Comparison of ENCODE assay signal across 27 mouse cellular contexts in genomic region chr1:42035371-42035770, GRCm38 (mm10).
"Had no signal": no experiment of that assay in that cellular context is flagged by ENCODE, and none has a peak within 500 bp of the region (broad histone marks: within the 10 kb centered on the region; RNA-seq: fewer than 3 reads in every experiment).

No protein-coding gene starts in this region.

- H3K4me3 ChIP-seq: gastrocnemius, adult 2 months; heart, adult 2 months; heart, embryonic 13.5 days; heart, embryonic 15.5 days; hindbrain, embryonic 13.5 days; hindbrain, embryonic 15.5 days; kidney, embryonic 15.5 days; limb, embryonic 13.5 days; limb, embryonic 15.5 days; liver, embryonic 12.5 days had no signal

- H3K9ac ChIP-seq: heart, embryonic 13.5 days; heart, embryonic 15.5 days; hindbrain, embryonic 13.5 days; hindbrain, embryonic 15.5 days; kidney, embryonic 15.5 days; limb, embryonic 13.5 days; limb, embryonic 15.5 days; liver, embryonic 12.5 days had no signal

- H3K27me3 ChIP-seq: heart, embryonic 13.5 days; heart, embryonic 15.5 days; hindbrain, embryonic 13.5 days; hindbrain, embryonic 15.5 days; kidney, embryonic 15.5 days; limb, embryonic 13.5 days; limb, embryonic 15.5 days; liver, embryonic 12.5 days had no signal

- H3K4me2 ChIP-seq: heart, embryonic 11.5 days; heart, embryonic 13.5 days; heart, embryonic 15.5 days; hindbrain, embryonic 13.5 days; hindbrain, embryonic 15.5 days; kidney, embryonic 15.5 days; limb, embryonic 13.5 days; limb, embryonic 15.5 days; liver, embryonic 12.5 days had no signal

- H3K9me3 ChIP-seq: heart, embryonic 13.5 days; heart, embryonic 15.5 days; hindbrain, embryonic 13.5 days; hindbrain, embryonic 15.5 days; kidney, embryonic 15.5 days; limb, embryonic 13.5 days; limb, embryonic 15.5 days; liver, embryonic 12.5 days had no signal

- H3K27ac ChIP-seq: gastrocnemius, adult 2 months; heart, adult 2 months; heart, embryonic 13.5 days; heart, embryonic 15.5 days; hindbrain, embryonic 13.5 days; hindbrain, embryonic 15.5 days; hindbrain, postnatal 0 days; kidney, embryonic 15.5 days; kidney, postnatal 0 days; limb, embryonic 13.5 days; limb, embryonic 15.5 days; liver, embryonic 12.5 days had no signal

- DNase-seq: gastrocnemius, adult 2 months; gastrocnemius, postnatal 10 days; gastrocnemius, postnatal 36 days; heart, adult 11 months; heart, adult 2 months; heart, postnatal 14 days; heart, postnatal 36 days; kidney, adult 11 months; kidney, adult 2 months; kidney, adult 9 months; kidney, postnatal 14 days; kidney, postnatal 36 days; layer of hippocampus, adult 9-11 months; layer of hippocampus, postnatal 36 days; left cerebral cortex, postnatal 4 days had no signal

- ATAC-seq: hindbrain, postnatal 0 days; intestine, embryonic 16.5 days; liver, embryonic 12.5 days had no signal

- H3K36me3 ChIP-seq: heart, embryonic 13.5 days; heart, embryonic 15.5 days; hindbrain, embryonic 13.5 days; hindbrain, embryonic 15.5 days; kidney, embryonic 15.5 days; limb, embryonic 13.5 days; limb, embryonic 15.5 days; liver, embryonic 12.5 days had no signal

- H3K4me1 ChIP-seq: heart, embryonic 13.5 days; heart, embryonic 15.5 days; hindbrain, embryonic 13.5 days; hindbrain, embryonic 15.5 days; kidney, embryonic 15.5 days; limb, embryonic 13.5 days; limb, embryonic 15.5 days; liver, embryonic 12.5 days had no signal
